Mouse (Mus musculus): ENCODE measurements around the gene Klc1.

DNA sequence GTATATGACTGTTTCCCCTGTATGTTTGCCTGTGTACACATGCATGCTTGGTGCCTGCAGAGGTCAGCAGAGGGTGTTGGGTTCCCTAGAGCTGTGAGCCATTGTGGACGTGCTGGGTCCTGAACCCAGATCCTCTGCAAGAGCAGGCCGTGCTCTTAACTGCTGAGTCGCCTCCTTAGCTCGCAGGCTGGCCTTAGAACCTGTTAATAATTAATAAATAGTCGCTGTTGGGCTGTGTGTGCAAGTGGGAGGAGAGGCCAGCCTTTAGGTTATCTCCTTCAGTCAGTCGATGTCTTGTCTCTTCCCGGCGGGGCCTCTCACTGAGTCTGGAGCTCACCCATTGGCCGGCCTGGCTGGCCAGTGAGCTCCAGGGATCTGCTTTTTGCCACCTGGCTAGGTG, 58.3 kb downstream of the Klc1 start:
- TF ChIP-seq CTCF (IDR thresholded peaks at IDR 0.05; ENCODE audit: control insufficient read depth, insufficient read depth, insufficient read length) (no peak), USF1 (IDR thresholded peaks at IDR 0.05; ENCODE audit: low read depth) (no peak), MYOG (IDR thresholded peaks at IDR 0.05; ENCODE audit: control insufficient read depth, extremely low read depth, insufficient read length) (no peak), MAX (IDR thresholded peaks at IDR 0.05) (no peak), MYOD1 (IDR thresholded peaks at IDR 0.05; ENCODE audit: control insufficient read depth, insufficient read length, low read depth) (no peak), CEBPB (IDR thresholded peaks at IDR 0.05; ENCODE audit: low read depth) (no peak), FOSL1 (IDR thresholded peaks at IDR 0.05; ENCODE audit: insufficient read depth, low read length, poor library complexity, severe bottlenecking) (no peak)
